In genomic region chr7:138176026-138176425, GRCm38 (mm10) we compare ENCODE assay signal across 10 mouse cellular contexts.
A peak's percentile ranks its signal among the peaks of the same experiment; 100 is the strongest.
DNase-seq lines count a peak whose midpoint lies in the region; ATAC-seq and TF ChIP-seq lines count a peak whose summit lies in the region.
"Had no signal": no experiment of that assay in that cellular context is flagged by ENCODE, and none has a peak within 500 bp of the region (broad histone marks: within the 10 kb centered on the region; RNA-seq: fewer than 3 reads in every experiment).

No protein-coding gene starts in this region.

- 23% methylated on average over 2 of the region's 2 CpGs for WGBS in liver, embryonic 12.5 days (ENCODE audit: insufficient replicate concordance)

- no peak for ATAC-seq in liver, embryonic 12.5 days

- no peaks in the 10 kb centered on the region for H3K4me1 ChIP-seq in liver, embryonic 12.5 days
- H3K4me1 ChIP-seq: liver, embryonic 15.5 days had no signal

- no peak overlapping the region for H3K9ac ChIP-seq in liver, embryonic 12.5 days
- H3K9ac ChIP-seq: heart, embryonic 15.5 days; liver, embryonic 15.5 days had no signal

- no peak overlapping the region for H3K4me2 ChIP-seq in liver, embryonic 12.5 days
- H3K4me2 ChIP-seq: heart, embryonic 15.5 days; liver, embryonic 15.5 days had no signal

- no peak overlapping the region for H3K27ac ChIP-seq in gastrocnemius, adult 2 months
- H3K27ac ChIP-seq in liver, embryonic 12.5 days = no peak overlapping the region
- H3K27ac ChIP-seq: heart, embryonic 15.5 days; liver, embryonic 15.5 days had no signal

- peak; percentile 1 for DNase-seq in gastrocnemius, adult 18-20 months (ENCODE audit: low spot score)
- no peak for DNase-seq in gastrocnemius, adult 2 months
- peak; percentile 51 for DNase-seq in urinary bladder, postnatal 14 days (ENCODE audit: low spot score)
- no peak for DNase-seq in urinary bladder, postnatal 4 days (ENCODE audit: low spot score in 2 of 2)
- DNase-seq in left cerebral cortex, postnatal 10 days (ENCODE audit: extremely low spot score in 1 of 2, low spot score in 2 of 2) = peak; percentile 44 to 64
- no peak for DNase-seq in yolk sac, embryonic 10.5 days (ENCODE audit: low spot score)
- DNase-seq in embryo, embryonic 10.5 days (ENCODE audit: low spot score) = no peak

- intact Hi-C loops in gastrocnemius, adult 2 months (cut with DNase I) = no loop called here
- intact Hi-C loops in left cerebral cortex, postnatal 10 days (cut with DNase I) = no loop called here

- no peaks in the 10 kb centered on the region for H3K36me3 ChIP-seq in liver, embryonic 12.5 days
- H3K36me3 ChIP-seq: heart, embryonic 15.5 days; liver, embryonic 15.5 days had no signal

- no peaks in the 10 kb centered on the region for H3K27me3 ChIP-seq in liver, embryonic 12.5 days (replicated peaks)
- H3K27me3 ChIP-seq: heart, embryonic 15.5 days; liver, embryonic 15.5 days had no signal

- TF ChIP-seq CTCF in gastrocnemius, adult 2 months (IDR thresholded peaks at IDR 0.05) = no peak

- H3K4me3 ChIP-seq in gastrocnemius, adult 2 months = no peak overlapping the region
- H3K4me3 ChIP-seq in liver, embryonic 12.5 days = no peak overlapping the region
- H3K4me3 ChIP-seq: heart, embryonic 15.5 days; liver, embryonic 15.5 days had no signal

- no peaks in the 10 kb centered on the region for H3K9me3 ChIP-seq in liver, embryonic 12.5 days (replicated peaks)
- H3K9me3 ChIP-seq: heart, embryonic 15.5 days; liver, embryonic 15.5 days had no signal

Comparison
In these comparisons a context has a peak if more than half of its experiments do, and no peak if none do; other contexts are left out.
1. DNase-seq: peak in gastrocnemius, adult 18-20 months (single experiment), urinary bladder, postnatal 14 days (single experiment) and left cerebral cortex, postnatal 10 days (2 of 2); none in gastrocnemius, adult 2 months (single experiment), urinary bladder, postnatal 4 days (0 of 2), yolk sac, embryonic 10.5 days (single experiment) and embryo, embryonic 10.5 days (single experiment).